Mouse (Mus musculus): ENCODE data around the gene Srpk2. TPM values are rescaled to one million over a fixed set of nuclear protein-coding genes. Genes with fewer than 3 reads are reported as not detected.

Srpk2 gene
- total and polyA plus RNA-seq, 3 experiments = 11.2 to 41.7 (median 16.9) TPM

DNA sequence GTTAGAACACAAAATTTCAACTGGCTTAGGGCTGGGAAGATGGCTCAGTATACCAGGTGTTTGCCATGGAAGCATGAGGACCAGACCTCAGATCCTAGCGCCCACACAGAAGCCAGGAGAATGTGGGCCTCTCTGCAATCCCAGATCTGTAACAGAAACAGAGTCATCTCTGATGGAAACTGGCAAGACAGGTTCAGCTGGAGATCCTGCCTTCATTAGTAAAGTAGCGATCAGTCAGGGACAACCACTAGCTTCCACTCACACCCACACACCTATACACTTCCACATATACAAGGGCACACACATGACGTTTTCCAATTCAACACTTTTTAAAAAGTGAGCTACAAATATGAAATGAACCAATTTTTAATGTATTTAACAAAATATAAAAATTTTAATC lies 32.6 kb downstream of the Srpk2 start:
- TF ChIP-seq POLR2AphosphoS5 (IDR thresholded peaks at IDR 0.05; ENCODE audit: borderline replicate concordance, low read depth, low read length) = no peak
- TF ChIP-seq NELFE (IDR thresholded peaks at IDR 0.05; ENCODE audit: low read depth, low read length) = no peak
- TF ChIP-seq EP300 (IDR thresholded peaks at IDR 0.05; ENCODE audit: low read depth in 1 of 2, low read length in 2 of 2) = no peak
- no peak for TF ChIP-seq MYB (IDR thresholded peaks at IDR 0.05; ENCODE audit: low read depth, low read length)
- no peak for TF ChIP-seq USF1 (IDR thresholded peaks at IDR 0.05; ENCODE audit: low read depth, low read length)
- no peak for TF ChIP-seq ZKSCAN1 (IDR thresholded peaks at IDR 0.05; ENCODE audit: low read depth, low read length)
- TF ChIP-seq CTCF (IDR thresholded peaks at IDR 0.05 in 2 of 3, conservative IDR thresholded peaks at IDR 0.05 in 1 of 3; ENCODE audit: control insufficient read depth in 1 of 3, insufficient read depth in 1 of 3, low read depth in 2 of 3, low read length in 3 of 3, poor library complexity in 1 of 3, severe bottlenecking in 1 of 3) = no peak
- TF ChIP-seq ZMIZ1 (IDR thresholded peaks at IDR 0.05; ENCODE audit: low read depth, low read length) = no peak
- TF ChIP-seq BHLHE40 (IDR thresholded peaks at IDR 0.05; ENCODE audit: borderline replicate concordance, low read depth, low read length) = no peak
- no peak for TF ChIP-seq POLR2AphosphoS2 (IDR thresholded peaks at IDR 0.05; ENCODE audit: low read length)
- no peak for TF ChIP-seq MAFK (IDR thresholded peaks at IDR 0.05; ENCODE audit: borderline replicate concordance, low read depth, low read length)
- no peak for TF ChIP-seq JUND (IDR thresholded peaks at IDR 0.05; ENCODE audit: low read depth, low read length)
- no peak for TF ChIP-seq RCOR1 (IDR thresholded peaks at IDR 0.05; ENCODE audit: low read depth, low read length)
- TF ChIP-seq UBTF (IDR thresholded peaks at IDR 0.05; ENCODE audit: borderline replicate concordance, insufficient read depth, low read depth, low read length) = no peak
- no peak for TF ChIP-seq ZC3H11A (IDR thresholded peaks at IDR 0.05; ENCODE audit: low read depth, low read length)
- no peak for TF ChIP-seq KAT2A (conservative IDR thresholded peaks at IDR 0.05; ENCODE audit: low read depth, low read length)
- no peaks in the 10 kb centered on the region for H3K79me2 ChIP-seq (ENCODE audit: control insufficient read depth, insufficient read depth, low read length, poor library complexity)
- H3K27me3 ChIP-seq (ENCODE audit: control insufficient read depth in 1 of 2, insufficient read depth in 2 of 2, low read length in 2 of 2) = no peaks in the 10 kb centered on the region
- H3K9ac ChIP-seq (ENCODE audit: control insufficient read depth, low read depth, low read length, poor library complexity, severe bottlenecking) = no peak overlapping the region
- no peak for DNase-seq (ENCODE audit: low read depth, low spot score)
- no peaks in the 10 kb centered on the region for H3K9me3 ChIP-seq (replicated peaks; ENCODE audit: insufficient read depth, low read length)
- peaks cover 0 to 2% of the 10 kb centered on the region in 2 experiments; a peak in 1 of 4 replicates for H3K36me3 ChIP-seq (ENCODE audit: control insufficient read depth in 1 of 2, insufficient read depth in 2 of 2, low read length in 2 of 2)
- H3K4me3 ChIP-seq (ENCODE audit: control insufficient read depth in 1 of 2, insufficient read depth in 1 of 2, low read depth in 2 of 2, low read length in 2 of 2) = no peak overlapping the region
- no peak overlapping the region for H3K27ac ChIP-seq (ENCODE audit: control insufficient read depth, low read depth, low read length)
- H3K4me1 ChIP-seq (ENCODE audit: control insufficient read depth in 1 of 2, insufficient read depth in 2 of 2, low read length in 2 of 2) = peaks cover 3 to 6% of the 10 kb centered on the region in 2 experiments; a peak in 3 of 4 replicates

DNA sequence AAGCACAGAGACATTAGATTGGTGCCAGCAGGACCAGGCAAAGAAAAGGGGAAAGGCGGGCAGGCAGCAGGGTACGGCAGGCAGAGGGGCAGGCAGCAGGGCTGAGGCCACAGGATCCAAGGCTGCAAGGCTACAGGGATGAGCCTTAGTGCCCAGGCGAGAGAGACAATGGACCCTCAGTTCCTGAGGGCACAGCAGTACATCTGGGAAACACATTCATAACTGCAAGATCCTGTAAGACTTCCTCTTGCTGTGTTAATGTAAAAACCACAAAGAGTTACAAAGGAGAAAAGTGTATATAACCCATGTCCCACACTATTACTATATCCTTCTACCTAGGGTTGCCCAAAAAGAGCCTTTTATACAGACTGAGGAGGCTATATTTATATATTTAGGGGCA lies 33.9 kb downstream of the Srpk2 start:
- H3K4me1 ChIP-seq (ENCODE audit: control insufficient read depth in 1 of 2, insufficient read depth in 2 of 2, low read length in 2 of 2) = peaks cover 3 to 6% of the 10 kb centered on the region in 2 experiments; a peak in 3 of 4 replicates
- no peaks in the 10 kb centered on the region for H3K27me3 ChIP-seq (ENCODE audit: control insufficient read depth in 1 of 2, insufficient read depth in 2 of 2, low read length in 2 of 2)
- no peaks in the 10 kb centered on the region for H3K79me2 ChIP-seq (ENCODE audit: control insufficient read depth, insufficient read depth, low read length, poor library complexity)
- no peak for TF ChIP-seq ZMIZ1 (IDR thresholded peaks at IDR 0.05; ENCODE audit: low read depth, low read length)
- no peak for TF ChIP-seq SMC3 (IDR thresholded peaks at IDR 0.05; ENCODE audit: low read depth, low read length)
- TF ChIP-seq CTCF (IDR thresholded peaks at IDR 0.05 in 2 of 3, conservative IDR thresholded peaks at IDR 0.05 in 1 of 3; ENCODE audit: control insufficient read depth in 1 of 3, insufficient read depth in 1 of 3, low read depth in 2 of 3, low read length in 3 of 3, poor library complexity in 1 of 3, severe bottlenecking in 1 of 3) = no peak
- no peak for TF ChIP-seq MYB (IDR thresholded peaks at IDR 0.05; ENCODE audit: low read depth, low read length)
- no peak overlapping the region for H3K27ac ChIP-seq (ENCODE audit: control insufficient read depth, low read depth, low read length)
- peaks cover 0 to 2% of the 10 kb centered on the region in 2 experiments; a peak in 1 of 4 replicates for H3K36me3 ChIP-seq (ENCODE audit: control insufficient read depth in 1 of 2, insufficient read depth in 2 of 2, low read length in 2 of 2)
- H3K4me3 ChIP-seq (ENCODE audit: control insufficient read depth in 1 of 2, insufficient read depth in 1 of 2, low read depth in 2 of 2, low read length in 2 of 2) = no peak overlapping the region
- H3K9ac ChIP-seq (ENCODE audit: control insufficient read depth, low read depth, low read length, poor library complexity, severe bottlenecking) = no peak overlapping the region
- DNase-seq (ENCODE audit: low read depth, low spot score) = no peak
- no peaks in the 10 kb centered on the region for H3K9me3 ChIP-seq (replicated peaks; ENCODE audit: insufficient read depth, low read length)
